Mouse (Mus musculus): ENCODE data around the gene Zmynd15. TPM values are rescaled to one million over a fixed set of nuclear protein-coding genes. Genes with fewer than 3 reads are reported as not detected.

The Zmynd15 gene
- polyA plus RNA-seq, 1 experiment from 2014 or later: 0.17 TPM

- no peak overlapping the region for H3K9ac ChIP-seq
- no peaks in the 10 kb centered on the region for H3K36me3 ChIP-seq
- 19% methylated on average over 4 of the region's 4 CpGs for WGBS (ENCODE audit: insufficient replicate concordance)
- peak; percentile 40 for DNase-seq
- peaks cover 30% of the 10 kb centered on the region for H3K27me3 ChIP-seq
- peaks cover 20% of the 10 kb centered on the region for H3K4me1 ChIP-seq (replicated peaks)
- H3K4me2 ChIP-seq: no peak overlapping the region
- no peak overlapping the region for H3K4me3 ChIP-seq (replicated peaks)
- no peak for ATAC-seq (ENCODE audit: low read depth)
- H3K27ac ChIP-seq: no peak overlapping the region
- H3K9me3 ChIP-seq (replicated peaks): no peaks in the 10 kb centered on the region
Measured at GRCm38 (mm10) chr11:70506385-70506784, 47.2 kb downstream of the Zmynd15 start.

DNA sequence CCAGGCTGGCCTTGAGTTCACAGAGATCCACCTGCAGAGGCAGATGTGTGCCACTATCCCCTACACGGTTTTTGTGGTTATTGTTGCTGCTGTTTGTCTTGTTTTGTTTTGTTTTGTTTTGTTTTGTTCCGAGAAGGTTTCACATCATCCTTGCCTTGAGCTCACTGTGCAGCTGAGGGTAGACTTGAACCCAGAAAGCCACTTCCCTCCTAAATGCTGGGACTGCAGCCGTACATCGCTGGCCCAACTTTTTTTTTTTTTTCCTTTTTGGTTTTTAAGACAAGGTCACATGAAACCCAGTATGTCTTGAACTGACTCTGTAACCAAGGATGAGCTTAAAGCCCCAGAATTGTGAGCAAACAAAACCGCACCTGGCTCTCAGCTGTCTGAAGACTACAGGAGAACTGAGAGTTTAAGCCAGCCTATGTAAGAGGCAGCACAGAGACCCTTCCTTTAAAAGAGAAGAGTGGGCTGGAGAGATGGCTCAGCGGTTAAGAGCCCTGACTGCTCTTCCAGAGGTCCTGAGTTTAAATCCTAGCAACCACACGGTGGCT, 47.8 kb downstream of the Zmynd15 start:
- peaks cover 20% of the 10 kb centered on the region for H3K4me1 ChIP-seq (replicated peaks)
- no peak overlapping the region for H3K4me3 ChIP-seq (replicated peaks)
- WGBS (ENCODE audit: insufficient replicate concordance): 55% methylated on average over 7 of the region's 7 CpGs
- no peak overlapping the region for H3K4me2 ChIP-seq
- no peak for DNase-seq
- H3K27ac ChIP-seq: no peak overlapping the region
- ATAC-seq (ENCODE audit: low read depth): no peak
- H3K9ac ChIP-seq: no peak overlapping the region
- H3K9me3 ChIP-seq (replicated peaks): no peaks in the 10 kb centered on the region
- H3K36me3 ChIP-seq: no peaks in the 10 kb centered on the region
- H3K27me3 ChIP-seq: peaks cover 30% of the 10 kb centered on the region

- Histone ChIP-seq H3K4me1 (replicated peaks) (peaks cover 16% of the 10 kb centered on the region), H3K9ac (no peak overlapping the region), H3K9me3 (replicated peaks) (no peaks in the 10 kb centered on the region), H3K4me2 (no peak overlapping the region; the same call in 1 of the 2 replicates), H3K4me3 (replicated peaks) (no peak overlapping the region), H3K36me3 (no peaks in the 10 kb centered on the region), H3K27ac (no peak overlapping the region), H3K27me3 (peaks cover 30% of the 10 kb centered on the region)
- ATAC-seq (ENCODE audit: low read depth) (no peak), DNase-seq (no peak)
- WGBS (ENCODE audit: insufficient replicate concordance): 14% methylated on average over 19 of the region's 19 CpGs
Measured at GRCm38 (mm10) chr11:70509753-70510564, 50.7 kb downstream of the Zmynd15 start.

DNA sequence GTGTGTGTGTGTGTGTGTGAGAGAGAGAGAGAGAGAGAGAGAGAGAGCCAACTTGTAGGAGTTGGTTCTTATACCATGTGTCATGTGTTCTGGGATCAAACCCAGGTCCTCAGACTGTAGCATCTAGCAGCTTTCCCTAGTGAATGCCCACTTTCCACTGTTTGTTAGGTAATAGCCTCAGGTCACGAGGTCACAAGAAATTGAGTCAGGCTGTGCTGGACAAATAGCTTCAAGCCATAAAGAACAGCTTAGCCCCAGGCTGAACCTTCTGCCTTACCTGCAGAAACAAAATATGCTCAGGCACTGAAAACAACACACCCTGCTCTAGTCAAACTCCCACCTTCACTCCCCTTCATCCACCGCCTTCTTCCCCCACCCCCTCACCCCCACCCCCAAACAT, 52.0 kb downstream of the Zmynd15 start:
- no peak for ATAC-seq (ENCODE audit: low read depth)
- no peak overlapping the region for H3K4me3 ChIP-seq (replicated peaks)
- no peaks in the 10 kb centered on the region for H3K36me3 ChIP-seq
- H3K4me1 ChIP-seq (replicated peaks): 0 out of 2 replicates have a peak, but pooled peaks cover 6% of the 10 kb centered on the region
- no peak for DNase-seq
- H3K9me3 ChIP-seq (replicated peaks): no peaks in the 10 kb centered on the region
- 49% methylated on average over 2 of the region's 2 CpGs for WGBS (ENCODE audit: insufficient replicate concordance)
- H3K9ac ChIP-seq: no peak overlapping the region
- peaks cover 30% of the 10 kb centered on the region for H3K27me3 ChIP-seq
- H3K27ac ChIP-seq: no peak overlapping the region
- no peak overlapping the region for H3K4me2 ChIP-seq

DNA sequence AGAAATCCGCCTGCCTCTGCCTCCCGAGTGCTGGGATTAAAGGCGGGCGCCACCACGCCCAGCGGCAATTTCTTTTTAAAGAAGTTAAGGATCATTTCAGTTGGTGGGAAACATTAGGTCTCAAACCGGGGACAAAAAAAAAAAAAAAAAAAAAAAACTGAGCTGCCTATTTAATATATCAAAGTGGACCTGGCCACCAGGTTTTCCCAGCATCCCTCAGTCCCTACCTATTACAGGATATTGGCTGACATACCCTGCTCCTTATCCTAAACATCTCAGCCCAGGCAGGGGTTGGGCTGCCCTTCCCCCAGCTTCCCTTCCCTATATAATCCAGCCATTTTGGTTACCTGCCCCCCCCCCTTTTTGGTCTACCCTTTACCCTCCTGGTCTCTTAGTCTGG, 52.6 kb downstream of the Zmynd15 start:
- Histone ChIP-seq H3K36me3 (no peaks in the 10 kb centered on the region), H3K4me3 (replicated peaks) (no peak overlapping the region), H3K9me3 (replicated peaks) (no peaks in the 10 kb centered on the region), H3K27me3 (peaks cover 30% of the 10 kb centered on the region), H3K9ac (no peak overlapping the region), H3K27ac (no peak overlapping the region), H3K4me2 (no peak overlapping the region), H3K4me1 (replicated peaks) (0 out of 2 replicates have a peak, but pooled peaks cover 8% of the 10 kb centered on the region)
- 68% methylated on average over 7 of the region's 7 CpGs for WGBS (ENCODE audit: insufficient replicate concordance)
- DNase-seq (no peak), ATAC-seq (ENCODE audit: low read depth) (no peak)

GRCm38 (mm10) chr11:70512709-70513342, 53.6 kb downstream of the Zmynd15 start:
- Histone ChIP-seq H3K27ac (no peak overlapping the region), H3K4me3 (replicated peaks) (no peak overlapping the region), H3K36me3 (no peaks in the 10 kb centered on the region), H3K4me2 (no peak overlapping the region), H3K9me3 (replicated peaks) (no peaks in the 10 kb centered on the region), H3K4me1 (replicated peaks) (peaks cover 12% of the 10 kb centered on the region), H3K27me3 (peaks cover 24% of the 10 kb centered on the region), H3K9ac (no peak overlapping the region)
- DNase-seq: no peak
- WGBS (ENCODE audit: insufficient replicate concordance): 52% methylated on average over 7 of the region's 7 CpGs
- no peak for ATAC-seq (ENCODE audit: low read depth)

GRCm38 (mm10) chr11:70513520-70513919, 54.3 kb downstream of the Zmynd15 start:
- no peaks in the 10 kb centered on the region for H3K36me3 ChIP-seq
- H3K27me3 ChIP-seq: peaks cover 22% of the 10 kb centered on the region
- H3K9me3 ChIP-seq (replicated peaks): no peaks in the 10 kb centered on the region
- no peak overlapping the region for H3K27ac ChIP-seq
- 62% methylated on average over 11 of the region's 11 CpGs for WGBS (ENCODE audit: insufficient replicate concordance)
- DNase-seq: no peak
- no peak overlapping the region for H3K9ac ChIP-seq
- H3K4me1 ChIP-seq (replicated peaks): peaks cover 18% of the 10 kb centered on the region
- no peak overlapping the region for H3K4me3 ChIP-seq (replicated peaks)
- no peak overlapping the region for H3K4me2 ChIP-seq
- ATAC-seq (ENCODE audit: low read depth): no peak

DNA sequence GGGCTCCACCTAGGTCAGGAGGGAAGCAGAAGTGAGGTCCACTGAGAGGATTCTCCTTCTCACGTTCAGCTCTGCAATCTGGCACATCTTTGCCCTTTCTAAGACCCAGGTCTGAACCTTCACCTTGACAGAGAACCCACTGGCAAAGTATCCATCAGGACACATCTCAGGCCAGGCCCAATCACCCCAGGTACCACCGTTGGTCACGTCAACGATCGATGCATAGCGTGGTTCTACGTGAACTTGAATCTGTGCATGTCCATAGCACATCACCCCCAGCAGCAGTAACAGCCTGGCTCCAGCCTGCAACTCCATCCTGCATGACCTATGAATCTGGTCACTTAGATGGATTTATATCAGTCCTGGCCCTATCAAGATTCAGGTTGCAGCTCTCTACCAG, 55.1 kb downstream of the Zmynd15 start, which contains the start of gene Vmo1:
TSS of gene Vmo1 (minus strand) at position 329 of the 400 bp plus-strand sequence.
- H3K4me1 ChIP-seq (replicated peaks): peaks cover 26% of the 10 kb centered on the region

More for the DNA sequence above, 55.1 kb downstream of the Zmynd15 start, which contains the start of gene Vmo1:
- Histone ChIP-seq H3K4me3 (replicated peaks) (no peak within 1 kb of the TSS), H3K27ac (no peak within 1 kb of the TSS), H3K9me3 (replicated peaks) (no peaks in the 10 kb centered on the region), H3K4me2 (no peak within 1 kb of the TSS), H3K36me3 (no peaks in the 10 kb centered on the region), H3K9ac (no peak within 1 kb of the TSS), H3K27me3 (peaks cover 16% of the 10 kb centered on the region)
- ATAC-seq (ENCODE audit: low read depth): no peak
- 69% methylated on average over 7 of the region's 7 CpGs for WGBS (ENCODE audit: insufficient replicate concordance)
- DNase-seq: no peak

Small RNAs within 50 kb of the gene (microRNA-seq; reads per million reads assigned to microRNA genes)
- not detected for gene Mir7115

Other genes with a start within 250 kb of the Zmynd15 start
- gene Slc16a11, start 246.7 kb upstream of the Zmynd15 start, polyA plus RNA-seq (2015; fragmentation: Nextera tagmentation; extraction: Ambion mirVana): 0.73 and 0.83 TPM in 2 replicates
- gene Slc16a13, start 238.4 kb upstream of the Zmynd15 start, polyA plus RNA-seq (2015; fragmentation: Nextera tagmentation; extraction: Ambion mirVana): 4.8 and 7.5 TPM in 2 replicates
- gene Bcl6b, start 229.6 kb upstream of the Zmynd15 start, polyA plus RNA-seq (2015; fragmentation: Nextera tagmentation; extraction: Ambion mirVana): 1.6 and 1.8 TPM in 2 replicates
- 82.5 and 85.7 TPM in 2 replicates for gene 0610010K14Rik, start 221.5 kb upstream of the Zmynd15 start, polyA plus RNA-seq (2015; fragmentation: Nextera tagmentation; extraction: Ambion mirVana)
- 6.5 and 7.1 TPM in 2 replicates for gene Gm21988, start 219.6 kb upstream of the Zmynd15 start, polyA plus RNA-seq (2015; fragmentation: Nextera tagmentation; extraction: Ambion mirVana)
- gene Rnasek, start 219.6 kb upstream of the Zmynd15 start, polyA plus RNA-seq (2015; fragmentation: Nextera tagmentation; extraction: Ambion mirVana): 155 and 175 TPM in 2 replicates
- 19.5 and 21.6 TPM in 2 replicates for gene Alox12, start 204.1 kb upstream of the Zmynd15 start, polyA plus RNA-seq (2015; fragmentation: Nextera tagmentation; extraction: Ambion mirVana)
- 0.06 and 0.10 TPM in 2 replicates for gene Alox12e, start 136.8 kb upstream of the Zmynd15 start, polyA plus RNA-seq (2015; fragmentation: Nextera tagmentation; extraction: Ambion mirVana)
- gene Alox15, start 107.4 kb upstream of the Zmynd15 start, polyA plus RNA-seq (2015; fragmentation: Nextera tagmentation; extraction: Ambion mirVana): 1.1 TPM in 2 replicates
- 19.0 and 21.0 TPM in 2 replicates for gene Pelp1, start 49.4 kb upstream of the Zmynd15 start, polyA plus RNA-seq (2015; fragmentation: Nextera tagmentation; extraction: Ambion mirVana)
- 13.0 and 14.9 TPM in 2 replicates for gene Arrb2, start 26.8 kb upstream of the Zmynd15 start, polyA plus RNA-seq (2015; fragmentation: Nextera tagmentation; extraction: Ambion mirVana)
- gene Med11, start 7.5 kb upstream of the Zmynd15 start, polyA plus RNA-seq (2015; fragmentation: Nextera tagmentation; extraction: Ambion mirVana): 17.2 and 19.1 TPM in 2 replicates
- 0.70 and 1.4 TPM in 2 replicates for gene Cxcl16, start 551 bp downstream of the Zmynd15 start, polyA plus RNA-seq (2015; fragmentation: Nextera tagmentation; extraction: Ambion mirVana)
- gene Tm4sf5, start 45.8 kb downstream of the Zmynd15 start, polyA plus RNA-seq (2015; fragmentation: Nextera tagmentation; extraction: Ambion mirVana): 2.1 and 2.5 TPM in 2 replicates
- gene Vmo1, start 55.2 kb downstream of the Zmynd15 start, polyA plus RNA-seq (2015; fragmentation: Nextera tagmentation; extraction: Ambion mirVana): 0.23 and 0.46 TPM in 2 replicates
- gene Gltpd2, start 59.8 kb downstream of the Zmynd15 start, polyA plus RNA-seq (2015; fragmentation: Nextera tagmentation; extraction: Ambion mirVana): 19.6 and 20.0 TPM in 2 replicates
- 372 and 419 TPM in 2 replicates for gene Psmb6, start 65.9 kb downstream of the Zmynd15 start, polyA plus RNA-seq (2015; fragmentation: Nextera tagmentation; extraction: Ambion mirVana)
- not detected in 2 replicates for gene Gm40193, start 73.5 kb downstream of the Zmynd15 start, polyA plus RNA-seq (2015; fragmentation: Nextera tagmentation; extraction: Ambion mirVana)
- 1.3 and 1.5 TPM in 2 replicates for gene Pld2, start 80.6 kb downstream of the Zmynd15 start, polyA plus RNA-seq (2015; fragmentation: Nextera tagmentation; extraction: Ambion mirVana)
- gene Mink1, start 103.4 kb downstream of the Zmynd15 start, polyA plus RNA-seq (2015; fragmentation: Nextera tagmentation; extraction: Ambion mirVana): 3.5 and 5.2 TPM in 2 replicates
- not detected in 2 replicates for gene 4930544D05Rik, start 156.4 kb downstream of the Zmynd15 start, polyA plus RNA-seq (2015; fragmentation: Nextera tagmentation; extraction: Ambion mirVana)
- gene Chrne, start 159.8 kb downstream of the Zmynd15 start, polyA plus RNA-seq (2015; fragmentation: Nextera tagmentation; extraction: Ambion mirVana): not detected in 2 replicates
- gene Gp1ba, start 179.7 kb downstream of the Zmynd15 start, polyA plus RNA-seq (2015; fragmentation: Nextera tagmentation; extraction: Ambion mirVana): 2.8 and 4.7 TPM in 2 replicates
- gene Rnf167, start 187.8 kb downstream of the Zmynd15 start, polyA plus RNA-seq (2015; fragmentation: Nextera tagmentation; extraction: Ambion mirVana): 74.2 and 81.0 TPM in 2 replicates
- 72.8 and 73.8 TPM in 2 replicates for gene Slc25a11, start 188.0 kb downstream of the Zmynd15 start, polyA plus RNA-seq (2015; fragmentation: Nextera tagmentation; extraction: Ambion mirVana)
- 1,347 and 1,531 TPM in 2 replicates for gene Pfn1, start 195.2 kb downstream of the Zmynd15 start, polyA plus RNA-seq (2015; fragmentation: Nextera tagmentation; extraction: Ambion mirVana)
- gene Eno3, start 197.8 kb downstream of the Zmynd15 start, polyA plus RNA-seq (2015; fragmentation: Nextera tagmentation; extraction: Ambion mirVana): 5.5 and 6.7 TPM in 2 replicates
- 69.2 and 72.4 TPM in 2 replicates for gene Spag7, start 210.0 kb downstream of the Zmynd15 start, polyA plus RNA-seq (2015; fragmentation: Nextera tagmentation; extraction: Ambion mirVana)
- gene Camta2, start 228.7 kb downstream of the Zmynd15 start, polyA plus RNA-seq (2015; fragmentation: Nextera tagmentation; extraction: Ambion mirVana): 2.8 and 3.6 TPM in 2 replicates
- 1.2 and 1.3 TPM in 2 replicates for gene Inca1, start 240.7 kb downstream of the Zmynd15 start, polyA plus RNA-seq (2015; fragmentation: Nextera tagmentation; extraction: Ambion mirVana)
- 0.58 and 0.73 TPM in 2 replicates for gene Kif1c, start 241.1 kb downstream of the Zmynd15 start, polyA plus RNA-seq (2015; fragmentation: Nextera tagmentation; extraction: Ambion mirVana)

Measured in liver, embryonic 13.5 days (tissue).